Comparison of ENCODE assay signal across 12 mouse cellular contexts in the genomic region with DNA sequence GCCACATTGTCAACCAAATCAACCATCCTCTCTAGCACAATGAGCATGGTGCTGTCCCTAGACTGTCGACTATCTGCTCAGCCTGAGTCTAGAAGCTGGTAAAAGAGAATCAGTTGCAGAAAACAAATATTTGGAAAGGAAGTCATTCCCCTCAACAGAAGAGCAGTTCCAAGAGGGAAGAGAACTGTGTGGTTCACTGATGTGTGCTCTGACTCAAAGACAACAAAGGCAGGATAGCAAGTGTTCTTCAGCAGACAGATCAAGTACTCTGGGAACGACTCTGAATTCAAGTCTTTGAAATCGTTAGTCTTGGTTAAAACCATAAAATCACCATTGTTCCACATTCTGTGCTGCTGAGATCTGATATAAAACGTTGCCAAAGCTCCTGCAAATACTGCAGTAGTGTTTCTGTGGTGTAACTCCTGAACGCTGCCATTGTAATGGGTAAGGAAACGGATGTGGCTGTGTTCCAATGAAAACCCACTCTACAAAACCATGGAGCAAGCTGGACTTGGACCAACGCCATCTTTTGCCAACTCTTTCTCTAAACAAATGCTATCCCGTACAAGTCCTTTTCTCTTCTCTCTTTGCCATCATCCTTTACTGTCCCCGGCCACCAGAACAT. TPM values are rescaled to one million over a fixed set of nuclear protein-coding genes. Genes with fewer than 3 reads are reported as not detected.
DNase-seq lines count a peak whose midpoint lies in the region; ATAC-seq and TF ChIP-seq lines count a peak whose summit lies in the region.
"Had no signal": no experiment of that assay in that cellular context is flagged by ENCODE, and none has a peak within 500 bp of the region (broad histone marks: within the 10 kb centered on the region; RNA-seq: fewer than 3 reads in every experiment).

No protein-coding gene starts in this region.

- no peak overlapping the region for H3K27ac ChIP-seq in embryonic facial prominence, embryonic 14.5 days (replicated peaks; ENCODE audit: low read depth, low read length)
- H3K27ac ChIP-seq in embryonic facial prominence, embryonic 10.5 days (replicated peaks), result no peak overlapping the region
- no peak overlapping the region for H3K27ac ChIP-seq in hindbrain, embryonic 14.5 days
- H3K27ac ChIP-seq in hindbrain, embryonic 10.5 days, result no peak overlapping the region
- no peak overlapping the region for H3K27ac ChIP-seq in midbrain, embryonic 14.5 days (replicated peaks; ENCODE audit: low read depth, low read length)
- no peak overlapping the region for H3K27ac ChIP-seq in midbrain, embryonic 16.5 days (ENCODE audit: low read length)
- no peak overlapping the region for H3K27ac ChIP-seq in lung, postnatal 0 days (ENCODE audit: low read length)

- 54% methylated on average over 9 of the region's 9 CpGs for WGBS in embryonic facial prominence, embryonic 14.5 days
- WGBS in embryonic facial prominence, embryonic 10.5 days, result 81% methylated on average over 9 of the region's 9 CpGs
- WGBS in hindbrain, embryonic 14.5 days, result 51% methylated on average over 9 of the region's 9 CpGs
- 75% methylated on average over 9 of the region's 9 CpGs for WGBS in hindbrain, embryonic 10.5 days
- 65% methylated on average over 9 of the region's 9 CpGs for WGBS in midbrain, embryonic 14.5 days
- WGBS in midbrain, embryonic 16.5 days, result 51% methylated on average over 9 of the region's 9 CpGs
- 28% methylated on average over 9 of the region's 9 CpGs for WGBS in lung, postnatal 0 days

- no peak overlapping the region for H3K9ac ChIP-seq in embryonic facial prominence, embryonic 14.5 days (ENCODE audit: low read depth, low read length)
- H3K9ac ChIP-seq in hindbrain, embryonic 14.5 days, result no peak overlapping the region
- no peak overlapping the region for H3K9ac ChIP-seq in midbrain, embryonic 14.5 days (replicated peaks; ENCODE audit: low read length)
- H3K9ac ChIP-seq in midbrain, embryonic 16.5 days (ENCODE audit: low read depth, low read length), result no peak overlapping the region
- no peak overlapping the region for H3K9ac ChIP-seq in lung, postnatal 0 days (replicated peaks; ENCODE audit: low read depth)

- no peak for TF ChIP-seq CTCF in lung, postnatal 0 days (IDR thresholded peaks at IDR 0.05)

- H3K4me3 ChIP-seq in embryonic facial prominence, embryonic 14.5 days (ENCODE audit: low read depth, low read length), result no peak overlapping the region
- H3K4me3 ChIP-seq in embryonic facial prominence, embryonic 10.5 days, result no peak overlapping the region
- H3K4me3 ChIP-seq in hindbrain, embryonic 14.5 days (replicated peaks; ENCODE audit: low read length), result no peak overlapping the region
- H3K4me3 ChIP-seq in hindbrain, embryonic 10.5 days, result no peak overlapping the region
- H3K4me3 ChIP-seq in midbrain, embryonic 14.5 days (replicated peaks; ENCODE audit: low read depth, low read length), result no peak overlapping the region
- no peak overlapping the region for H3K4me3 ChIP-seq in midbrain, embryonic 16.5 days (ENCODE audit: low read depth, low read length)
- H3K4me3 ChIP-seq in lung, postnatal 0 days (ENCODE audit: low read depth, low read length), result no peak overlapping the region
- H3K4me3 ChIP-seq: erythroblast, embryonic 14.5 days had no signal

- no peak overlapping the region for H3K4me2 ChIP-seq in embryonic facial prominence, embryonic 14.5 days (ENCODE audit: low read depth, low read length)
- no peak overlapping the region for H3K4me2 ChIP-seq in hindbrain, embryonic 14.5 days (replicated peaks)
- H3K4me2 ChIP-seq in midbrain, embryonic 14.5 days (ENCODE audit: low read length), result no peak overlapping the region
- no peak overlapping the region for H3K4me2 ChIP-seq in midbrain, embryonic 16.5 days (ENCODE audit: low read length)
- no peak overlapping the region for H3K4me2 ChIP-seq in lung, postnatal 0 days (replicated peaks; ENCODE audit: low read depth, low read length)
- H3K4me2 ChIP-seq: midbrain, embryonic 11.5 days had no signal

- no peak for TF ChIP-seq EP300 in lung, postnatal 0 days (IDR thresholded peaks at IDR 0.05)

- no peaks in the 10 kb centered on the region for H3K9me3 ChIP-seq in embryonic facial prominence, embryonic 14.5 days (ENCODE audit: control insufficient read depth, low read length)
- H3K9me3 ChIP-seq in embryonic facial prominence, embryonic 10.5 days, result no peaks in the 10 kb centered on the region
- no peaks in the 10 kb centered on the region for H3K9me3 ChIP-seq in hindbrain, embryonic 14.5 days (ENCODE audit: control insufficient read depth, low read length)
- no peaks in the 10 kb centered on the region for H3K9me3 ChIP-seq in hindbrain, embryonic 10.5 days
- no peaks in the 10 kb centered on the region for H3K9me3 ChIP-seq in midbrain, embryonic 14.5 days (ENCODE audit: control insufficient read depth, low read length)
- no peaks in the 10 kb centered on the region for H3K9me3 ChIP-seq in midbrain, embryonic 16.5 days (replicated peaks; ENCODE audit: control insufficient read depth, low read length, poor library complexity, severe bottlenecking)
- H3K9me3 ChIP-seq in lung, postnatal 0 days (ENCODE audit: low read length), result no peaks in the 10 kb centered on the region

- H3K4me1 ChIP-seq in embryonic facial prominence, embryonic 14.5 days (ENCODE audit: control insufficient read depth, insufficient read depth, low read length), result no peaks in the 10 kb centered on the region
- H3K4me1 ChIP-seq in embryonic facial prominence, embryonic 10.5 days, result no peaks in the 10 kb centered on the region
- H3K4me1 ChIP-seq in hindbrain, embryonic 14.5 days (replicated peaks; ENCODE audit: control insufficient read depth, insufficient read depth, low read length), result 0 out of 2 replicates have a peak, but pooled peaks cover 6% of the 10 kb centered on the region
- H3K4me1 ChIP-seq in hindbrain, embryonic 10.5 days (replicated peaks), result peaks cover 6% of the 10 kb centered on the region; the same call in 1 of the 2 replicates
- H3K4me1 ChIP-seq in midbrain, embryonic 14.5 days (ENCODE audit: control insufficient read depth, insufficient read depth, low read length), result peaks cover 5% of the 10 kb centered on the region; the same call in 1 of the 2 replicates
- no peaks in the 10 kb centered on the region for H3K4me1 ChIP-seq in midbrain, embryonic 16.5 days (ENCODE audit: control insufficient read depth, insufficient read depth, low read length)
- no peaks in the 10 kb centered on the region for H3K4me1 ChIP-seq in lung, postnatal 0 days (ENCODE audit: insufficient read depth, low read depth, low read length)

- DNase-seq in embryonic facial prominence, embryonic 14.5 days (ENCODE audit: low spot score), result peak; percentile 72
- no peak for DNase-seq in embryonic facial prominence, embryonic 10.5 days (ENCODE audit: low spot score)
- peak; percentile 51 for DNase-seq in hindbrain, embryonic 14.5 days (ENCODE audit: low spot score)
- no peak for DNase-seq in hindbrain, embryonic 10.5 days (ENCODE audit: low spot score)
- DNase-seq in midbrain, embryonic 14.5 days, result peak; percentile 61
- peak; percentile 57 for DNase-seq in lung, postnatal 0 days (ENCODE audit: low spot score)
- no peak for DNase-seq in frontal cortex, postnatal 25 days (ENCODE audit: low spot score in 2 of 2)
- DNase-seq: cerebellum, adult 11-12 months; gastrocnemius, postnatal 25 days had no signal

- H3K36me3 ChIP-seq in embryonic facial prominence, embryonic 14.5 days (ENCODE audit: control insufficient read depth, insufficient read depth, low read length), result no peaks in the 10 kb centered on the region
- no peaks in the 10 kb centered on the region for H3K36me3 ChIP-seq in embryonic facial prominence, embryonic 10.5 days (replicated peaks)
- no peaks in the 10 kb centered on the region for H3K36me3 ChIP-seq in hindbrain, embryonic 14.5 days (replicated peaks; ENCODE audit: control insufficient read depth, insufficient read depth)
- no peaks in the 10 kb centered on the region for H3K36me3 ChIP-seq in hindbrain, embryonic 10.5 days
- no peaks in the 10 kb centered on the region for H3K36me3 ChIP-seq in midbrain, embryonic 14.5 days (ENCODE audit: control insufficient read depth, insufficient read depth, low read length)
- no peaks in the 10 kb centered on the region for H3K36me3 ChIP-seq in midbrain, embryonic 16.5 days (ENCODE audit: control insufficient read depth, insufficient read depth, low read length)
- no peaks in the 10 kb centered on the region for H3K36me3 ChIP-seq in lung, postnatal 0 days (ENCODE audit: insufficient read depth, low read length)

- ATAC-seq in embryonic facial prominence, embryonic 14.5 days (ENCODE audit: low read depth), result no peak
- peak; percentile 37; the same call in 1 of the 2 replicates for ATAC-seq in hindbrain, embryonic 14.5 days (ENCODE audit: low FRiP score)
- no peak for ATAC-seq in midbrain, embryonic 14.5 days (ENCODE audit: low FRiP score, low TSS enrichment)
- ATAC-seq in midbrain, embryonic 16.5 days, result no peak
- no peak for ATAC-seq in lung, postnatal 0 days

- no peaks in the 10 kb centered on the region for H3K27me3 ChIP-seq in embryonic facial prominence, embryonic 14.5 days (replicated peaks; ENCODE audit: control insufficient read depth, insufficient read depth, low read length)
- H3K27me3 ChIP-seq in embryonic facial prominence, embryonic 10.5 days (replicated peaks; ENCODE audit: low read depth, poor library complexity, severe bottlenecking), result no peaks in the 10 kb centered on the region
- H3K27me3 ChIP-seq in hindbrain, embryonic 14.5 days (ENCODE audit: control insufficient read depth, insufficient read depth, low read length), result no peaks in the 10 kb centered on the region
- H3K27me3 ChIP-seq in hindbrain, embryonic 10.5 days (ENCODE audit: insufficient read depth, poor library complexity, severe bottlenecking), result no peaks in the 10 kb centered on the region
- H3K27me3 ChIP-seq in midbrain, embryonic 14.5 days (ENCODE audit: control insufficient read depth, insufficient read depth, low read length), result no peaks in the 10 kb centered on the region
- H3K27me3 ChIP-seq in midbrain, embryonic 16.5 days (ENCODE audit: control insufficient read depth, insufficient read depth, low read depth, low read length), result no peaks in the 10 kb centered on the region
- H3K27me3 ChIP-seq in lung, postnatal 0 days (replicated peaks; ENCODE audit: insufficient read depth, low read length), result no peaks in the 10 kb centered on the region

RNA-seq across cellular contexts. Expression of gene Lrrc9, which starts 8.3 kb away (rescaled TPM):
- polyA plus RNA-seq in embryonic facial prominence, embryonic 14.5 days (2014; fragmentation: Nextera tagmentation; extraction: Ambion mirVana), result 0.26 and 0.62 TPM in 2 replicates
- 0.87 and 1.3 TPM in 2 replicates for polyA plus RNA-seq in embryonic facial prominence, embryonic 10.5 days (2016; fragmentation: Nextera tagmentation; extraction: Ambion mirVana)
- 4.2 and 4.5 TPM in 2 replicates for polyA plus RNA-seq in hindbrain, embryonic 14.5 days (2014; fragmentation: Nextera tagmentation; extraction: Ambion mirVana)
- polyA plus RNA-seq in hindbrain, embryonic 10.5 days (2016; fragmentation: Nextera tagmentation; extraction: Ambion mirVana), result 0.97 and 2.1 TPM in 2 replicates
- 5.0 TPM in 2 replicates for polyA plus RNA-seq in midbrain, embryonic 14.5 days (2014; fragmentation: Nextera tagmentation; extraction: Ambion mirVana)
- 4.0 and 4.8 TPM in 2 replicates for polyA plus RNA-seq in midbrain, embryonic 16.5 days (2015; fragmentation: Nextera tagmentation; extraction: Ambion mirVana)
- 0.95 and 1.2 TPM in 2 replicates for polyA plus RNA-seq in lung, postnatal 0 days (2015; fragmentation: Nextera tagmentation; extraction: Ambion mirVana)
- polyA plus RNA-seq: erythroblast, embryonic 14.5 days had no signal

RNA-seq across cellular contexts. Expression of gene Rtn1, which starts 24.5 kb away (rescaled TPM):
- polyA plus RNA-seq in embryonic facial prominence, embryonic 14.5 days (2014; fragmentation: Nextera tagmentation; extraction: Ambion mirVana), result 84.9 and 87.0 TPM in 2 replicates
- polyA plus RNA-seq in embryonic facial prominence, embryonic 10.5 days (2016; fragmentation: Nextera tagmentation; extraction: Ambion mirVana), result 77.7 and 80.8 TPM in 2 replicates
- polyA plus RNA-seq in hindbrain, embryonic 14.5 days (2014; fragmentation: Nextera tagmentation; extraction: Ambion mirVana), result 2,853 and 2,859 TPM in 2 replicates
- polyA plus RNA-seq in hindbrain, embryonic 10.5 days (2016; fragmentation: Nextera tagmentation; extraction: Ambion mirVana), result 162 and 390 TPM in 2 replicates
- 2,477 and 2,923 TPM in 2 replicates for polyA plus RNA-seq in midbrain, embryonic 14.5 days (2014; fragmentation: Nextera tagmentation; extraction: Ambion mirVana)
- 3,227 and 3,475 TPM in 2 replicates for polyA plus RNA-seq in midbrain, embryonic 16.5 days (2015; fragmentation: Nextera tagmentation; extraction: Ambion mirVana)
- polyA plus RNA-seq in lung, postnatal 0 days (2015; fragmentation: Nextera tagmentation; extraction: Ambion mirVana), result 12.2 and 13.4 TPM in 2 replicates

Comparison
In these comparisons a context has a peak if more than half of its experiments do, and no peak if none do; other contexts are left out.
1. DNase-seq: peak in embryonic facial prominence, embryonic 14.5 days (single experiment), hindbrain, embryonic 14.5 days (single experiment), midbrain, embryonic 14.5 days (single experiment) and lung, postnatal 0 days (single experiment); none in embryonic facial prominence, embryonic 10.5 days (single experiment), hindbrain, embryonic 10.5 days (single experiment) and frontal cortex, postnatal 25 days (0 of 2).